Mouse (Mus musculus): ENCODE data around the gene Frmpd1. TPM values are rescaled to one million over a fixed set of nuclear protein-coding genes. Genes with fewer than 3 reads are reported as not detected.

Frmpd1 gene
- polyA plus RNA-seq (2017; shearing (Covaris generic)) = not detected

DNA sequence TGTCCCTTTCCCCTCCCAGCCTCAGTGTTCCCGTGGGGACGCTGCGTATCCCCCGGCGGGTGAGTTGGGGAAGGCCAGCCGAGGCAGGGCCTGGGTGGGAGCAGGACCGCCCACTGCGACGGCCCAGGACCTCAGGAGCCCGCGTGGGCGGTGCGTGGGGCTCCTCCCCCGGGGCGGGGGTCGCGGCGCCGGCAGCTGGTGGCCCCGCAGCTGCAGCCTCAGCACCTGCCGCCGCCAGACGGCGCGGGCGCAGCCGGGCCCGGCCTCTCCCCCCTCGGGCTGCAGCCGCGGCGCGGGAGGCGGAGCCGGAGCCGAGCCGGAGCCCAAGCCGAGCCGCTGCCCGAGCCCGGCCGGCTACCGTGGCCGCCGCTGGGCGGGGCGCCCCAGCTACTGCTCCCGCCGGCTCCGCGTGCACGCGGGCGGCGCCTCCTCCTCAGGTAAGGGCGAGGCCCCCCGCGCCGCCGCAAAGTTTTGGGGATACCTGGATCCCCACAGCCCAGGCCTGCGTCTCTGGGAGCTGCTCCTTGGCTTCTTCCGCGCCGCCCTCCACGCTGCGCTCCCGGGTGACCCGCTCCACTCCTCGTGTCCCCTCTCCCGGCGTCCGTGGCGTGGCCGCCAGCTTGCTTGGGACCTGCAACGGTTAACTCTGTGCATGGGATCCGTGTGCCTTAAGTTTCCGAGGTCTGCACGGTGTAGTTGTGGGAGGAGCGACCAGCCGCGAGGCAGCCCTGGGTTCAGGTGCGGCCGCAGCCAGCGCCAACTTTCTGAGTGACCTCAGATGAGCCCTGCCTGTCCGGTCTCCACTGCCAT, at the start of gene Frmpd1:
Gene Frmpd1 (plus strand): TSS at position 355 of the 810 bp plus-strand sequence.
- ATAC-seq = no peak

- no peak for ATAC-seq
Measured at GRCm38 (mm10) chr4:45137636-45138035, 47.0 kb upstream of the Frmpd1 start.

GRCm38 (mm10) chr4:45141835-45142234, 42.8 kb upstream of the Frmpd1 start:
- no peak for ATAC-seq

- no peak for ATAC-seq
Measured at GRCm38 (mm10) chr4:45142411-45142810, 42.3 kb upstream of the Frmpd1 start.

GRCm38 (mm10) chr4:45143005-45143404, 41.7 kb upstream of the Frmpd1 start:
- no peak for ATAC-seq

DNA sequence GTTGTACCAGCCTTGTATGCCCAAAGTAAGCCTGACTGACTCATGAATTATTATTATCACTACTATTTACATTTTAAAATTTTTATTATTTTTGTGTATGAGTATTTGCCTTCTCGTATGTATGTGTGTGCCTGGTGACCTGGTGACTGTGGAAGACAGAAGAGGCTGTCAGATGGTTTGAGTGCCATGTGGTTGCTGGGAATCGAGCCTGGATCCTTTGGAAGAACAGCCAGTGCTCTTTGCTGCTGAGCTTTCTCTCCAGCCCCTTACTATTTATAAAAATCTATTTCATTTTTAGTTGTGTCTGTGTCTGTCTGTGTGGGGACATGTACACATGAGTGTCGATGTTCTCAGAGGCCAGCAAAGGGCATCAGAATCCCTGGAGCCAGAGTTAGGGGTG, 28.2 kb upstream of the Frmpd1 start:
- no peak for ATAC-seq

DNA sequence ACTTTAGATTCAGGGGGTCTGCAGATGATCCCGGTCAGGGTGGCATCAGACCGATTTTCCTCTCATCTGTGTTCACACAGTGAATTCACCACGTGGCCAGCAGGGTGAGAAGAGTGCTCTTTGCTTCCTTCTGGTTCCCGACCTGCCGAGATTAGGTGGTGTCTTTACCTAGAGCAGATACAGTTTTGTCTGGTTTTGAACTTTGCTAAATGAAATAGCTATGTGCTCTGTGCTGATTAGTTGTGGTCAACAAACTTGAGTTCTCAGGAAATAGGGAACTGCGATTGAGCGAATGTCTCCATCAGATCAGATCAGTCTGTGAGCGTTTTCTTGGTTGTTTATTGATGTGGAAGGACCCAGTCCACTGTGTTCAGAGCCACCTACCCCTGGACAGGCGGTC, 26.1 kb upstream of the Frmpd1 start:
- ATAC-seq = no peak

GRCm38 (mm10) chr4:45160773-45161172, 23.9 kb upstream of the Frmpd1 start:
- no peak for ATAC-seq

GRCm38 (mm10) chr4:45163711-45164110, 21.0 kb upstream of the Frmpd1 start:
- no peak for ATAC-seq

DNA sequence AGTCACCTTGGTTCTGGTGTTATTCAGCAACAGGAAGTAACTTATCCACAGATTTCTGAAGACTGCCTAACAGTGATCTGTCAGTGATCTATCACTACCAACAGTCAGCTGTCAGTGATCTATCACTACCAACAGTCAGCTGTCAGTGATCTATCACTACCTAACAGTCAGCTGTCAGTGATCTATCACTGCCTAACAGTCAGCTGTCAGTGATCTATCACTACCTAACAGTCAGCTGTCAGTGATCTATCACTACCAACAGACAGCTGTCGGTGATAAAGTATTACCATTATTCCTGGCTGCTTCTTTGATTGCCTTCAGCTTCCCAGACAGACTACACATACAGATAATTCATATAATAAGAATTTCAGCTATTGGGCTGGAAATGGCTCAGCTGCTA, 19.2 kb upstream of the Frmpd1 start:
- ATAC-seq = no peak

DNA sequence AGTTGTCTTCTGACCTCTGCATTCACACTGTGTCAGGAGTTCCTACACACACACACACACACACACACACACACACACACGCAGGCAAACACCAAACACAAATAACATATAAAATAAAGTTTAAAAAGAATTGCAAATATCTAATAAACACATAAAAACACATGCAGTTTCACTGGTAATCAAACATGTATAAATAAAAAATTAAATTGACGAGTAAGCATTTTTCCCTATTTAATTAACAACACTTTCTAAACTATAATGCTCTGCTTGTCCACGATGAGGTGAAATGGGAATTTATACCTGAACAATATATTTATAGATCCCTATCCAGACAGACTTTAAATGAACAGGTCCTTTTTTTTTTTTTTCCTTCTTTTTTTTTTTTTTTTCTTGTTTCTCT, 18.7 kb upstream of the Frmpd1 start:
- ATAC-seq = no peak

GRCm38 (mm10) chr4:45171340-45171739, 13.3 kb upstream of the Frmpd1 start:
- no peak for ATAC-seq

GRCm38 (mm10) chr4:45183818-45184520, 706 bp upstream of the Frmpd1 start:
- ATAC-seq = no peak

- no peak for ATAC-seq
Measured at GRCm38 (mm10) chr4:45185331-45185669, 625 bp downstream of the Frmpd1 start.

- ATAC-seq = no peak
Measured at GRCm38 (mm10) chr4:45198296-45198695, 13.6 kb downstream of the Frmpd1 start.

- ATAC-seq = no peak
Measured at GRCm38 (mm10) chr4:45203283-45203682, 18.6 kb downstream of the Frmpd1 start.

DNA sequence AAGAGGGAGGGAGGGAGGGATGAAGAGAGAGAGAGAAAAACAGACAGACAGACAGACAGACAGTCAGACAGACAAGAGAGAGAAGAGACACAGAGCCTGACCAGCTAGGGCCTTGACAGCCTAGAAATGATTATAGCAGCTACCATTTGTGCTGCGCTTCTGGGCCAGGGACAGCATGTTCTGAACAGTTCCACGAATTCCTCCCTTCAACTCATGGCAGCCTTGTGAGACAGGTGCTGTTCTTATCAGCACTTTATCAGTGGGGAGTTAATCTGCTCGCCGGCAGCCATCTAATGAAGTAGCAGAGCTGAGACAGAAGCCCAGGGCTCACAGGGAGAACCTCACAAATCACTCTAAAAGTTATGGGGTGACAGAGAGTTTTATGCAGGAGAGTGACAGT, 22.8 kb downstream of the Frmpd1 start:
- no peak for ATAC-seq

DNA sequence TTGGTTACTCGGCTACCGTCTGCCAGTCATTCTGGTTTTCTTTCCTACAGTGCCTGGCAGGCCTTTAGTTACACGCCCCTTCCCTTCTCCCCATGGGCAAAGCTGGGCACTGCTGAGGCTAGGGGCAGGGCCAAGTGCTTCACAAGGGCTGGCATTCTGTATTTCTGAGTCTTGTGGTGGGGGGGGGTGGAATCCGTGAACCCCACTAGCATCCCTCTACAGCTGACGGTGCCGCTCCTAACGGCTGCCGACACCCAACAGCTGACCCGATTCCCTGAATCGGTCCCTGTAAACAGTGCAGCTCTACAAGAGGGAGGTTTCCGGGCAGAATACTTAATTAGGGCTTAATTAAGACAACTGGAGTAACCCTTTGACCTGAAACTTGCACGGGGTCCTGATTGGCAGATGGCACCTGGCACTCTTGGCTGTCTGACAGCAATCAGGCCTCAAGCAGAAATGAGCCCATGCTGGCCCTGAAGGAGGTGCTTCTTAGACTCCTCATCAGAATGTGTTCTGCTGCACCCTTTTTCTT, 24.2 kb downstream of the Frmpd1 start:
- ATAC-seq = no peak

GRCm38 (mm10) chr4:45212342-45213063, 27.8 kb downstream of the Frmpd1 start:
- no peak for ATAC-seq

- no peak for ATAC-seq
Measured at GRCm38 (mm10) chr4:45219946-45220345, 35.3 kb downstream of the Frmpd1 start.

- ATAC-seq = no peak
Measured at GRCm38 (mm10) chr4:45222395-45222794, 37.7 kb downstream of the Frmpd1 start.

DNA sequence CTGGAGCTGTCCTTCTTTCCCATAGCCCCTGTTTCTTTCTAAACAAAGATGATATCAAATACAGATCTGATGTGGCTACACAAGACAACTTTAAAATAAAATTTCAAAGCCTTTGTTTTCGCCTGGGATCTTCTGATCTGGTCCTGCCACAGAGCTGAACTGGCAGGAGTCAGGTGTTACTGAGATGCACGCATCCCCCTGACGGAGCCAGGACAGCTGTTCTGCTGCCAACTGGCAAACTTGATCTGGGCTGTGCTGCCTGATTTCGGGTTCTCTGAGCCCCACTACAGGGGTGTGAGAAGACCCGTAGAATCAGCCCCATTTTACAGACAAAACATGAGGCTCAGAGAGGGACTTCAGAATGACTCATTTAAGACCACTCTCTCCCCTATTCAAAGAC, 45.6 kb downstream of the Frmpd1 start:
- ATAC-seq = no peak

- ATAC-seq = no peak
Measured at GRCm38 (mm10) chr4:45238260-45238659, 53.6 kb downstream of the Frmpd1 start.

Measured in CD4-positive, CD25-positive, alpha-beta regulatory T cell, adult 4 months (primary cell).